Mouse (Mus musculus) myocyte (in vitro differentiated cells): ENCODE data around the gene Slc24a2. TPM values are rescaled to one million over a fixed set of nuclear protein-coding genes. Genes with fewer than 3 reads are reported as not detected.

Source experiments
- H3K27me3 ChIP-seq: one replicate; pipeline ENCODE4 v1.6.1; 2011; ENCODE audit not compliant: control insufficient read depth, insufficient read depth, insufficient read length
- H3K36me3 ChIP-seq: one replicate; pipeline ENCODE4 v1.6.1; 2011; ENCODE audit not compliant: control insufficient read depth, insufficient read depth
- H3K4me2 ChIP-seq: one replicate; pipeline ENCODE4 v1.6.1; 2011; ENCODE audit warnings: low read depth, control low read depth
- H3K4me3 ChIP-seq: one replicate; pipeline ENCODE4 v1.5.1; 2011; ENCODE audit warnings: mild to moderate bottlenecking, control low read depth, moderate library complexity
- H3K79me2 ChIP-seq: one replicate; pipeline ENCODE4 v1.6.1; 2011; ENCODE audit not compliant: control insufficient read depth, insufficient read depth
- H3ac ChIP-seq: one replicate; pipeline ENCODE4 v1.6.1; 2011; ENCODE audit not compliant: control insufficient read depth, insufficient read length
- CEBPB ChIP-seq: IDR thresholded peaks from 2 replicates; pipeline ENCODE4 v1.6.1; 2011; ENCODE audit warnings: mild to moderate bottlenecking, moderate library complexity; ENCODE audit not compliant: poor library complexity, insufficient read depth, severe bottlenecking
- E2F4 ChIP-seq: IDR thresholded peaks from one replicate; pipeline ENCODE4 v1.6.1; 2011; ENCODE audit warnings: mild to moderate bottlenecking, control low read depth, moderate library complexity; ENCODE audit not compliant: insufficient read depth
- MAX ChIP-seq: IDR thresholded peaks from one replicate; pipeline ENCODE4 v1.6.1; 2011; ENCODE audit warnings: low read depth, mild to moderate bottlenecking, control low read depth
- MYOD1 ChIP-seq, 3 experiments: IDR thresholded peaks; one replicate each; pipeline ENCODE4 v1.6.1; 2011; ENCODE audit warnings: control low read depth in 2 of 3, low read depth in 2 of 3, mild to moderate bottlenecking in 2 of 3, moderate library complexity in 1 of 3; ENCODE audit not compliant: insufficient read length in 2 of 3, control insufficient read depth in 1 of 3
- MYOG ChIP-seq, 3 experiments: IDR thresholded peaks; one replicate each; pipeline ENCODE4 v1.6.1; 2011; ENCODE audit warnings: control low read depth in 2 of 3, low read depth in 2 of 3, mild to moderate bottlenecking in 2 of 3; ENCODE audit not compliant: insufficient read length in 2 of 3, control insufficient read depth in 1 of 3, insufficient read depth in 1 of 3
- POLR2A ChIP-seq: IDR thresholded peaks from one replicate; pipeline ENCODE4 v1.6.1; 2011; ENCODE audit warnings: low read depth, mild to moderate bottlenecking, control low read depth, moderate library complexity; ENCODE audit not compliant: insufficient read length
- POLR2AphosphoS2 ChIP-seq: IDR thresholded peaks from one replicate; pipeline ENCODE4 v1.6.1; 2011; ENCODE audit warnings: low read depth, control low read depth; ENCODE audit not compliant: insufficient read length
- REST ChIP-seq: IDR thresholded peaks from one replicate; pipeline ENCODE4 v1.6.1; 2011; ENCODE audit warnings: mild to moderate bottlenecking, control low read depth, moderate library complexity; ENCODE audit not compliant: insufficient read depth, insufficient read length
- SRF ChIP-seq: IDR thresholded peaks from one replicate; pipeline ENCODE4 v1.6.1; 2011; ENCODE audit warnings: low read depth; ENCODE audit not compliant: control insufficient read depth, insufficient read length
- TCF12 ChIP-seq: IDR thresholded peaks from one replicate; pipeline ENCODE4 v1.6.1; 2011; ENCODE audit warnings: mild to moderate bottlenecking, control low read depth; ENCODE audit not compliant: poor library complexity, insufficient read depth, severe bottlenecking
- TCF3 ChIP-seq: IDR thresholded peaks from one replicate; pipeline ENCODE4 v1.6.1; 2011; ENCODE audit warnings: low read depth, control low read depth; ENCODE audit not compliant: insufficient read length
- USF1 ChIP-seq: IDR thresholded peaks from one replicate; pipeline ENCODE4 v1.6.1; 2011; ENCODE audit warnings: low read depth, mild to moderate bottlenecking, control low read depth, moderate library complexity
- polyA plus RNA-seq: library from polyadenylated mRNA; unstranded; fragments of >200 nt; fragmentation: generic; extraction: Trizol; gene quantifications from one replicate; pipeline ENCODE4 v1.2.1, GENCODE M21; 2012; ENCODE audit warnings: missing spikeins

Slc24a2 gene
- polyA plus RNA-seq, 1 experiment, result under 0.01 TPM

DNA sequence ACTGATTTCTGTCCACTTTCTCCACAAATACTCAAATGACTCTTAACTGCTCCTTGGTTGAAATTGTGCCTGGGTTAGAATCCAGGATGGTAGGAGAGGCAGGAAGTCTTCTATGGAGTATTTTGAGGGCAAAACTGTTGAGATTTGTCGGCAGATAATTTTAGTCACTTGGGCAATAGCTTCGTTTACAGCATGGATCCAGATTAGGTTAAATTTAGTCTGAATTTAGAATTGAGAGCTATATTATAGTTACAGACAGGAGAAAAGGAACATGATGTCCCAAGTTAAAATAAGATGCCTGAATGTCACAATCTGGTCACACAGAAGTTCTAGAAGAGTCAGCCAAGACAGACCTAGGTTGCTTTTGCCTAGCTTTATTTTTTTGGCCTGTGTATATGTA lies 199.2 kb downstream of the Slc24a2 start:
- H3K36me3 ChIP-seq, result no peaks in the 10 kb centered on the region
- H3ac ChIP-seq, result no peak overlapping the region
- no peaks in the 10 kb centered on the region for H3K27me3 ChIP-seq
- no peak overlapping the region for H3K4me2 ChIP-seq
- H3K79me2 ChIP-seq, result no peaks in the 10 kb centered on the region
- no peak overlapping the region for H3K4me3 ChIP-seq
- TF ChIP-seq MAX, result no peak

DNA sequence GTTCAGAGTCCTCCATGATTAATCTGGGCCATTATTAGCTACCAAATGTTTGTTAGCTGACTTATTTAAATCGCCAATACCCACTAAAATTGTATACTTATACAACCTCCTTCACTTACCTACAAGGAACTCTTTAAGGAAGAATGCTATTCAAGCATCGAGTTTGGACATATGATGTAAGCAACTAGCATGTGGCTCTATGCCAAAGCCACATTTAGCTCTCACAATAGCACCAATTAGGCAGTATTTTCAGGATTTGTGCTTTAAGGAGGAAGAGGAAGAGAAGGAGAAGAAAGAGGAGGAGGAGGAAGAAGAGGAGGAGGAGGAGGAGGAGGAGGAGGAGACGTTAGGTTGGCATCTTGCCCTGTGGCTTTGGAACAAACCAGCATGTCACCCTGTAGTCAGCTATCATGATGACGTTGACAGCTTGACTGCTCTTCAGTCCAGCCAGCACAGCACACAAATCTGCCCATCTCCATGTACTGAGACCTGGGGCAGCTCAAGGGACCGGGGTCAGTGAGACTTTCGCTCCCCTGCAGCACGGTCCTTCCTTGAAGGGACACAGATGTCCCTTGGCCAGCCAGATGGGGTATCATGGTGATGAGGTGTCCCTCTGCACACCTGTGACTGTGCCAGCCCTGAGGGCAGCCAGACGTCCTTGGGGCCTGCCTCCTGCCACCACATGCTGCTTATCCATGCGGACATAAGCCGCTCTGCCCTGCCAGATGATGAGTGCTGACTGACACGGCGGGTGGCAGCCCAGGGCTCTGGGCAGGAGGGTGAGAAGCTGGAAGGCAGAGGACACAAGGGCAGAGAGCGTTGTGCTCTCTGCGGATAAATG lies 203.7 kb downstream of the Slc24a2 start:
- Histone ChIP-seq H3K4me2 (no peak overlapping the region), H3ac (no peak overlapping the region), H3K27me3 (no peaks in the 10 kb centered on the region), H3K79me2 (no peaks in the 10 kb centered on the region), H3K36me3 (no peaks in the 10 kb centered on the region), H3K4me3 (no peak overlapping the region)
- no peak for TF ChIP-seq MAX
- TF ChIP-seq TCF3, result no peak
- no peak for TF ChIP-seq POLR2AphosphoS2
- TF ChIP-seq REST, result no peak
- no peak for TF ChIP-seq TCF12
- no peak for TF ChIP-seq E2F4
- no peak for TF ChIP-seq SRF
- TF ChIP-seq POLR2A, result no peak
- TF ChIP-seq USF1, result no peak
- no peak for TF ChIP-seq MYOD1 (IDR thresholded peaks at IDR 0.05; ENCODE audit: control insufficient read depth in 1 of 3, insufficient read length in 2 of 3, low read depth in 2 of 3)
- no peak for TF ChIP-seq CEBPB
- TF ChIP-seq MYOG (IDR thresholded peaks at IDR 0.05; ENCODE audit: control insufficient read depth in 1 of 3, insufficient read depth in 1 of 3, insufficient read length in 2 of 3, low read depth in 2 of 3), result no peak

- H3K27me3 ChIP-seq, result no peaks in the 10 kb centered on the region
- no peak overlapping the region for H3ac ChIP-seq
- H3K4me3 ChIP-seq, result no peak overlapping the region
- TF ChIP-seq MAX (no peak), TCF3 (no peak), SRF (no peak), POLR2A (no peak), REST (no peak), MYOD1 (IDR thresholded peaks at IDR 0.05; ENCODE audit: control insufficient read depth in 1 of 3, insufficient read length in 2 of 3, low read depth in 2 of 3) (no peak), POLR2AphosphoS2 (no peak), E2F4 (no peak), USF1 (no peak), TCF12 (no peak), MYOG (IDR thresholded peaks at IDR 0.05; ENCODE audit: control insufficient read depth in 1 of 3, insufficient read depth in 1 of 3, insufficient read length in 2 of 3, low read depth in 2 of 3) (no peak)
- H3K36me3 ChIP-seq, result no peaks in the 10 kb centered on the region
- no peaks in the 10 kb centered on the region for H3K79me2 ChIP-seq
- H3K4me2 ChIP-seq, result no peak overlapping the region
Measured at GRCm38 (mm10) chr4:87024556-87024955, 205.7 kb downstream of the Slc24a2 start.

- Histone ChIP-seq H3K79me2 (no peaks in the 10 kb centered on the region), H3K27me3 (no peaks in the 10 kb centered on the region), H3K4me2 (no peak overlapping the region), H3K4me3 (no peak overlapping the region), H3K36me3 (no peaks in the 10 kb centered on the region), H3ac (no peak overlapping the region)
- no peak for TF ChIP-seq TCF3
- no peak for TF ChIP-seq USF1
- no peak for TF ChIP-seq SRF
- no peak for TF ChIP-seq MYOG (IDR thresholded peaks at IDR 0.05; ENCODE audit: control insufficient read depth in 1 of 3, insufficient read depth in 1 of 3, insufficient read length in 2 of 3, low read depth in 2 of 3)
- no peak for TF ChIP-seq POLR2A
- no peak for TF ChIP-seq REST
- TF ChIP-seq E2F4, result no peak
- no peak for TF ChIP-seq CEBPB
- no peak for TF ChIP-seq TCF12
- TF ChIP-seq MAX, result no peak
- TF ChIP-seq POLR2AphosphoS2, result no peak
- no peak for TF ChIP-seq MYOD1 (IDR thresholded peaks at IDR 0.05; ENCODE audit: control insufficient read depth in 1 of 3, insufficient read length in 2 of 3, low read depth in 2 of 3)
Measured at GRCm38 (mm10) chr4:87021542-87021941, 208.7 kb downstream of the Slc24a2 start.

GRCm38 (mm10) chr4:87019486-87020105 lies 210.7 kb downstream of the Slc24a2 start:
- no peak overlapping the region for H3ac ChIP-seq
- no peak overlapping the region for H3K4me2 ChIP-seq
- H3K79me2 ChIP-seq, result no peaks in the 10 kb centered on the region
- no peak overlapping the region for H3K4me3 ChIP-seq
- H3K27me3 ChIP-seq, result no peaks in the 10 kb centered on the region
- TF ChIP-seq SRF (no peak), REST (no peak), TCF12 (no peak), CEBPB (no peak), POLR2A (no peak), TCF3 (no peak), POLR2AphosphoS2 (no peak), MYOG (IDR thresholded peaks at IDR 0.05; ENCODE audit: control insufficient read depth in 1 of 3, insufficient read depth in 1 of 3, insufficient read length in 2 of 3, low read depth in 2 of 3) (no peak), E2F4 (no peak), MAX (no peak), USF1 (no peak), MYOD1 (IDR thresholded peaks at IDR 0.05; ENCODE audit: control insufficient read depth in 1 of 3, insufficient read length in 2 of 3, low read depth in 2 of 3) (no peak)
- H3K36me3 ChIP-seq, result no peaks in the 10 kb centered on the region
